Mouse (Mus musculus): ENCODE results near the gene Chuk. TPM values are rescaled to one million over a fixed set of nuclear protein-coding genes. Genes with fewer than 3 reads are reported as not detected.

Chuk gene
- 37.5 and 40.4 TPM in 2 replicates for polyA plus RNA-seq (2014; fragmentation: Nextera tagmentation; extraction: Ambion mirVana)

DNA sequence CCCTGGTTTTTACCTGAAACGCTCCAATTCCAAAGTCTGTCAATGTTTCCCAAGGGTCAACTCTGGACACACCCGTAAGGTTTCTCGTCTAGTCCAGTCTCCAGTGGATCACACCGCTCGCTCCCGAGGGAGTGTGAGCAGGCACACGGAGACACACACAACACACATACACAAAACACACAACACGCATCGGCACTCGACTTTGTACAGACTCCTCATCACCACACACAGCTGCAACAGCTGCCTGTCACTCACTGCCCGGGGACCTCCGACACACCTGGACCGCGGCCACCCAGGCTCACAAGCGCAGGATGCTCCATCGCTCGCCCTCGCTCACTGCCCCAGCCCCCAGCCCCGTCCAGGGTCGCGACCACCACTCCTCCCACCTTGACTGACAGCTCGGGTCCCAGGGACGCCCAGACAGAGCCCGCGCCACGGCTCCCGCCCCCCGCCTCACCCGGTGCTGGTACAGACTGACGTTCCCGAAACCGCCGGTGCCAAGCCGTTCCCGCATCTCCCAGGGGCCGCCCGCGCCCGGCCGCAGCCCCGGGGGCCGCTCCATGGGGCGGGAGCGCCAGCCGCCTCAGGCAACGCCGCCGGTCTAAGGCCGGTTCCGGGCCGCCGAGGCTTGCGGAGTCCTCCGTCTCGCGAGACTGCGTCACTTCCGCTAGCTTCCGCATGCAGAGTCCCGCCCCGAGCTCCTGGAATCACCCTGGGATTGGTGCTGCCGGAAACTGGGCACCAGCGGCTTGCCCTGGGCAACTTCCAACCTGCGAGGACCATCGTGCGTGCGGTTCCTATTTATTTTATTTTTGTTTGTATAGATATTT is at the start of gene Chuk:
TSS of gene Chuk (minus strand) at position 650 of the 830 bp plus-strand sequence.
- DNase-seq (ENCODE audit: low spot score), result peak; percentile 98
- Histone ChIP-seq H3K27me3 (replicated peaks; ENCODE audit: control insufficient read depth, insufficient read depth, low read length) (no peaks in the 10 kb centered on the region), H3K4me2 (ENCODE audit: low read length) (peak within 1 kb of the TSS; percentile 96), H3K36me3 (ENCODE audit: control insufficient read depth, insufficient read depth, low read length) (peaks cover 18% of the 10 kb centered on the region), H3K27ac (ENCODE audit: low read depth) (no peak within 1 kb of the TSS), H3K9me3 (ENCODE audit: control insufficient read depth, low read length) (no peaks in the 10 kb centered on the region), H3K4me3 (ENCODE audit: low read depth, low read length) (peak within 1 kb of the TSS; percentile 92), H3K9ac (ENCODE audit: low read length) (peak within 1 kb of the TSS; percentile 92), H3K4me1 (replicated peaks; ENCODE audit: control insufficient read depth, insufficient read depth, low read length) (peaks cover 13% of the 10 kb centered on the region)
- under 1% methylated on average over 66 of the region's 67 CpGs for WGBS
- peak; percentile 96 for ATAC-seq (replicated peaks; ENCODE audit: low FRiP score, low TSS enrichment, low read depth)

DNA sequence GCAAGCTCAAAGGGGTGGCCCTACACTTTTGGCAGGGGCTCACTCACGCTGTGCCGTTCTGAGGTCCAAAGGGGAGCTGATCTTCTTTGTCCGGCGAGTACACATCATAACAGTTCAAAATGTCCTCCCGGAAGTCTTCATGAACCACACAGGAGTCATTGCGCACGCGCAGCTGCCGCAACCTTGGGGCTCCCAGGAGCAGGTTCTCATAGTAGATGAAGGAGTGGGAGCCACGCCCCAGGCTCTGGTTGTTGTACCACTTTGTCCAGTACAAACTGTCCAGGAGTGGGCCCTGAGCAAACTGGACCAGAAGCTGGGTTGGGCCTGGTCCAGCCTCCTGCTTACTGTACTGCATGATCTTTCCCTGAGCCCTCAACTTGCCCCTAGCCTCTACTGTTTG is 49.7 kb upstream of the Chuk start:
- Histone ChIP-seq H3K27me3 (replicated peaks; ENCODE audit: control insufficient read depth, insufficient read depth, low read length) (no peaks in the 10 kb centered on the region), H3K27ac (ENCODE audit: low read depth) (no peak overlapping the region), H3K9me3 (ENCODE audit: control insufficient read depth, low read length) (no peaks in the 10 kb centered on the region), H3K4me2 (ENCODE audit: low read length) (no peak overlapping the region), H3K9ac (ENCODE audit: low read length) (no peak overlapping the region), H3K4me3 (ENCODE audit: low read depth, low read length) (no peak overlapping the region), H3K4me1 (replicated peaks; ENCODE audit: control insufficient read depth, insufficient read depth, low read length) (no peaks in the 10 kb centered on the region), H3K36me3 (ENCODE audit: control insufficient read depth, insufficient read depth, low read length) (no peaks in the 10 kb centered on the region)
- no peak for DNase-seq (ENCODE audit: low spot score)
- WGBS, result 94% methylated on average over 10 of the region's 10 CpGs
- ATAC-seq (replicated peaks; ENCODE audit: low FRiP score, low TSS enrichment, low read depth), result no peak

DNA sequence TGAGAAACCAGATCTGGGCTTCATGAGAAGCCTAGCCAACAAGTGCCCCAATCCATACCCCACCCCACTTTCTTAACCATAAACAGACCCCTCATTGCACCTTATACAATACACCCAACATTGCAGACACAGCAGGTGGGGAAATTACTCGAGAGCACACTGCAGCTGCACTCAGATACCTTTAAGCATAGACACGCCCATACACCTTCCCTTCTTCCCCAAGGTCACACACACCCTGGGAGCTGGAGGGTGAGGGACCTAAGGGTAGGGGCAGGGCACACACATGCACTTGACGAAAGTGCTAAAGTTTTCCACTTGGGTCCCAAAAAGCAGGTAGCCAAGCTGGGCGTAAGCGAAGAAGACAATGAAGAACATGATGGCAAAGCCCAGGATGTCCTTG is 46.5 kb upstream of the Chuk start:
- Histone ChIP-seq H3K9me3 (ENCODE audit: control insufficient read depth, low read length) (no peaks in the 10 kb centered on the region), H3K4me2 (ENCODE audit: low read length) (no peak overlapping the region), H3K9ac (ENCODE audit: low read length) (no peak overlapping the region), H3K27ac (ENCODE audit: low read depth) (no peak overlapping the region), H3K4me3 (ENCODE audit: low read depth, low read length) (no peak overlapping the region), H3K36me3 (ENCODE audit: control insufficient read depth, insufficient read depth, low read length) (no peaks in the 10 kb centered on the region), H3K4me1 (replicated peaks; ENCODE audit: control insufficient read depth, insufficient read depth, low read length) (no peaks in the 10 kb centered on the region), H3K27me3 (replicated peaks; ENCODE audit: control insufficient read depth, insufficient read depth, low read length) (no peaks in the 10 kb centered on the region)
- DNase-seq (ENCODE audit: low spot score) (no peak), ATAC-seq (replicated peaks; ENCODE audit: low FRiP score, low TSS enrichment, low read depth) (no peak)
- 86% methylated on average over 5 of the region's 5 CpGs for WGBS

DNA sequence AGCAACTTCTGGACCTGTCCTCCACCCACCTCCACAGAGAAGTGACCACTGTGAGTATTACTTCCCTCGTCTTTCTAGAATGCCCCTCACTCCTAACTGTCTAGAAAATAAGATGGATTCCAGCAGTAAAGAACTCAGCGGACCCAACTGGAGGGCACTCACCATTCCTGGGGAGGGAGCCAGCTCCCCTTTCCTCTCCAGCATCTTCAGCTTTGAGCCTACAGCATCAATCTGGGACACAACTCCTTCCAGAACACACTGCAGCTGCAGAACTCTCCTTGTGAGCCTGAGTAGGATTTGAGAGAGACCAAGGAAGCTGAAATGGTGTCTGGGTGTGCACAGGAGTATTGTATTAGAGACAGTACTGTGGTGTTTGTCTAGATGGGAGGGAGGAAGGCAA is 41.7 kb upstream of the Chuk start:
- Histone ChIP-seq H3K9me3 (ENCODE audit: control insufficient read depth, low read length) (no peaks in the 10 kb centered on the region), H3K36me3 (ENCODE audit: control insufficient read depth, insufficient read depth, low read length) (no peaks in the 10 kb centered on the region), H3K4me2 (ENCODE audit: low read length) (no peak overlapping the region), H3K4me1 (replicated peaks; ENCODE audit: control insufficient read depth, insufficient read depth, low read length) (peaks cover 5% of the 10 kb centered on the region; the same call in 1 of the 2 replicates), H3K9ac (ENCODE audit: low read length) (no peak overlapping the region), H3K27me3 (replicated peaks; ENCODE audit: control insufficient read depth, insufficient read depth, low read length) (no peaks in the 10 kb centered on the region), H3K4me3 (ENCODE audit: low read depth, low read length) (no peak overlapping the region), H3K27ac (ENCODE audit: low read depth) (no peak overlapping the region)
- WGBS, result 72% methylated on average over 2 of the region's 2 CpGs
- ATAC-seq (replicated peaks; ENCODE audit: low FRiP score, low TSS enrichment, low read depth), result no peak
- no peak for DNase-seq (ENCODE audit: low spot score)

DNA sequence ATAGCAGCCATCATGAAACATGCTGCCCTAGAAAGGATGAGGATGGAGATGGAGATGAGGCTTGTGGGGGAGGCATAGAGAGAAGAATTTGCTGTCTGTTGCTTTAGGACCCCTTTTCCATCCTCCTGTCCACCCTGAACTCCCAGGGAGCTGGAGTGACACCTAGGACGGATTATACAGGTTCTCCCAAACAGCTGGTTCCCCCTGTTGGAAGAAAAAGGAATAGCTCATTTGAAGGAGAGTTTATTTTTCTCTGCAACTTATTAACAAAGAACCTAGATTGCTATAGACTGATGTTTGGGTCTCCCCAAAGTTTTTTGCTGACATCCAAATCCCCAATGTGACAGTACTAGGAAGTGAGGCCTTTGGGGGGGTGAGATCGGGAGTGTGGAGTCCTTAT is 41.1 kb upstream of the Chuk start:
- peaks cover 5% of the 10 kb centered on the region; the same call in 1 of the 2 replicates for H3K4me1 ChIP-seq (replicated peaks; ENCODE audit: control insufficient read depth, insufficient read depth, low read length)
- H3K27me3 ChIP-seq (replicated peaks; ENCODE audit: control insufficient read depth, insufficient read depth, low read length), result no peaks in the 10 kb centered on the region
- H3K4me3 ChIP-seq (ENCODE audit: low read depth, low read length), result no peak overlapping the region
- H3K9ac ChIP-seq (ENCODE audit: low read length), result no peak overlapping the region
- no peak overlapping the region for H3K4me2 ChIP-seq (ENCODE audit: low read length)
- WGBS, result 34% methylated on average over 2 of the region's 2 CpGs
- peaks cover 6% of the 10 kb centered on the region for H3K36me3 ChIP-seq (ENCODE audit: control insufficient read depth, insufficient read depth, low read length)
- no peak overlapping the region for H3K27ac ChIP-seq (ENCODE audit: low read depth)
- DNase-seq (ENCODE audit: low spot score) (no peak), ATAC-seq (replicated peaks; ENCODE audit: low FRiP score, low TSS enrichment, low read depth) (no peak)
- no peaks in the 10 kb centered on the region for H3K9me3 ChIP-seq (ENCODE audit: control insufficient read depth, low read length)

DNA sequence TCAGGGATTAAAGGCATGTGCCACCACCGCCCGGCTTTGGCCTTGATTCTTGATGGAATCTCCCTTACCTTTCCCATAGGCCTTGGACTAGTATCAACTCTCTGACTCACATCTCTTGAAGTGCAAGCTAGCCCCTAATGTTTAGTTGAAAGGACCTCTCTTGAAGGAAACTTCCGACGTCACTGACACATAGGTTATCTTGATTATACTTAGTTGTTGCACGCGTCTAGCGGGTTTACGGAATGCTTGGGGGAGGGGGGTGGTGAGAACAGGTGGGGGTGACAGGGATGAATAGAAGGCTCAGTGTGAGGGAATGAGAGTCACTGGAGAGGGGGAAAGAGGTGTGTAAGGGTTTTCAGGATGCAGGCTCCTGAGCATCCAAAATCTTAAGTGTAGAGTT is 39.7 kb upstream of the Chuk start:
- Histone ChIP-seq H3K36me3 (ENCODE audit: control insufficient read depth, insufficient read depth, low read length) (peaks cover 20% of the 10 kb centered on the region), H3K4me1 (replicated peaks; ENCODE audit: control insufficient read depth, insufficient read depth, low read length) (peaks cover 5% of the 10 kb centered on the region; the same call in 1 of the 2 replicates), H3K4me2 (ENCODE audit: low read length) (no peak overlapping the region), H3K27ac (ENCODE audit: low read depth) (no peak overlapping the region), H3K27me3 (replicated peaks; ENCODE audit: control insufficient read depth, insufficient read depth, low read length) (no peaks in the 10 kb centered on the region), H3K9me3 (ENCODE audit: control insufficient read depth, low read length) (no peaks in the 10 kb centered on the region), H3K9ac (ENCODE audit: low read length) (no peak overlapping the region), H3K4me3 (ENCODE audit: low read depth, low read length) (no peak overlapping the region)
- DNase-seq (ENCODE audit: low spot score) (no peak), ATAC-seq (replicated peaks; ENCODE audit: low FRiP score, low TSS enrichment, low read depth) (no peak)
- WGBS, result 93% methylated on average over 8 of the region's 8 CpGs

DNA sequence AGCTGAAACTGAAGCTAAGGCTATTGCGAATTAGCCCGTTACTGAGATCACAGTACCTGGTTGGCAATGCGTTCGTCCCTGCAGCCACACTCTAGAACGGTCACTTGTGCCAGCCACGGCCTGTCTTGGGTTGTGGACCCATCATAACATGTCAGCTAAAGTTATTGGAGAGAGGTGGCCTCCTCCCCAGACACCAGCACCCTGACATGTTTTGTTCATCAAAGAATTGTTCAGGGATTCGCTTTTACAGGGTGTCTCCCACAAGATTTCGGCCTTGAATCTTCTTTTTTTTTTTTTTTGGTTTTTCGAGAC is 39.2 kb upstream of the Chuk start:
- H3K27ac ChIP-seq (ENCODE audit: low read depth), result no peak overlapping the region

DNA sequence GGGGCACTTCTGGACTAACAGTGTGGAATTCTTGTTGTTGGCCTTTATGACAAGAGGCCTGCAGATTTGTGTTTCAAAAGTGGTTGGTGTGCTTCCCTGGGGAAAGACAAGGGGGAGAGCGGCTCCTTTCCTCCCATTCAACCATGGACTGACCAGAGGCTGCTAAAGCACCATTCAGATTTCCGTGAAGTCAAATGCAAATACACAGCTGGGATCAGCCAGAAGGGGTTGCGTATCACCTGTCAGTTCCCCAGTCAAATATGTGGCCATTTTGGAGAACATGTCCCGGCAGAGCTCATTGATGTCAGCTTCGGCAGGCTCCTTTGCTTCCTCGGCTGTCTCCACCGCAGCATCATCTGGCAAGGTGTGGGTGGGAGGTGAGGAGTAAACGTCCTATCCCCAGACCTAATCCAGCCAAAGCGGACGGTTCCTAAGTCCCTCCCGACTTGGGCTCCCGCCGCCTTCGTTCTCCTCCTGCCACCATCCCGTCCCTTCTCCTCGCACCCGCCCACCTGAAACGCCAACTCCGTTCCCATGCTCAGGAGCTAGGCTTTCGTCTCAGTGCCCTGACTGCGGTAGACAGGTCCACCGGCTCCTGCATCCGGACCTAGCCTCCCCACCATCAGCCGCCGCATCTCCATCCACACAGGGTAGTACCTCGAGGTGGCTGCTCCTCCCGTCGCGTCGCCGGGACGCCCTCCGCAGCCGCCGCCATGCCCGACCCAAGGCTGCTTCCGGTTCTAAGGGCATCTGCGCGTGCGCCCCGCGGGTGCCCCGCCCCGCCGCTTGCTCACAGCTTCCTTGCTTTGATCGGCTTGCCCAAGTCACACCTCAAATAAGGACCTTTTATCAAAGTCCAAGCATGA is 38.7 kb upstream of the Chuk start, which contains the start of gene Bloc1s2:
TSS of gene Bloc1s2 (minus strand) at position 745 of the 866 bp plus-strand sequence.
- ATAC-seq (replicated peaks; ENCODE audit: low FRiP score, low TSS enrichment, low read depth) (peak; percentile 91), DNase-seq (ENCODE audit: low spot score) (peak; percentile 89)
- Histone ChIP-seq H3K36me3 (ENCODE audit: control insufficient read depth, insufficient read depth, low read length) (peaks cover 30% of the 10 kb centered on the region), H3K4me2 (ENCODE audit: low read length) (peak within 1 kb of the TSS; percentile 54), H3K9me3 (ENCODE audit: control insufficient read depth, low read length) (no peaks in the 10 kb centered on the region), H3K4me1 (replicated peaks; ENCODE audit: control insufficient read depth, insufficient read depth, low read length) (peaks cover 5% of the 10 kb centered on the region; the same call in 1 of the 2 replicates), H3K4me3 (ENCODE audit: low read depth, low read length) (peak within 1 kb of the TSS; percentile 79), H3K9ac (ENCODE audit: low read length) (peak within 1 kb of the TSS; percentile 61), H3K27me3 (replicated peaks; ENCODE audit: control insufficient read depth, insufficient read depth, low read length) (no peaks in the 10 kb centered on the region), H3K27ac (ENCODE audit: low read depth) (no peak within 1 kb of the TSS)
- WGBS, result 4% methylated on average over 46 of the region's 46 CpGs

More for the DNA sequence above, 39.2 kb upstream of the Chuk start:
- 64% methylated on average over 9 of the region's 9 CpGs for WGBS
- ATAC-seq (replicated peaks; ENCODE audit: low FRiP score, low TSS enrichment, low read depth) (peak; percentile 72), DNase-seq (ENCODE audit: low spot score) (no peak)
- Histone ChIP-seq H3K9ac (ENCODE audit: low read length) (peak overlapping the region; percentile 61; the same call in 1 of the 2 replicates), H3K36me3 (ENCODE audit: control insufficient read depth, insufficient read depth, low read length) (peaks cover 24% of the 10 kb centered on the region), H3K4me2 (ENCODE audit: low read length) (peak overlapping the region; percentile 54), H3K27me3 (replicated peaks; ENCODE audit: control insufficient read depth, insufficient read depth, low read length) (no peaks in the 10 kb centered on the region), H3K9me3 (ENCODE audit: control insufficient read depth, low read length) (no peaks in the 10 kb centered on the region), H3K4me1 (replicated peaks; ENCODE audit: control insufficient read depth, insufficient read depth, low read length) (peaks cover 5% of the 10 kb centered on the region; the same call in 1 of the 2 replicates), H3K4me3 (ENCODE audit: low read depth, low read length) (peak overlapping the region; percentile 79)
